In genomic region chr15:93568911-93569310, GRCm38 (mm10) we compare ENCODE assay signal across 15 mouse cellular contexts.
"Had no signal": no experiment of that assay in that cellular context is flagged by ENCODE, and none has a peak within 500 bp of the region (broad histone marks: within the 10 kb centered on the region; RNA-seq: fewer than 3 reads in every experiment).

No protein-coding gene starts in this region.

- H3K4me1 ChIP-seq: liver, embryonic 15.5 days had no signal

- H3K4me3 ChIP-seq: layer of hippocampus, adult 2 months; liver, embryonic 15.5 days; midbrain, embryonic 15.5 days; neural tube, embryonic 12.5 days; stomach, embryonic 15.5 days had no signal

- H3K27me3 ChIP-seq: liver, embryonic 15.5 days; midbrain, embryonic 15.5 days; neural tube, embryonic 12.5 days; stomach, embryonic 15.5 days had no signal

- ATAC-seq: intestine, postnatal 0 days; lung, postnatal 0 days; midbrain, embryonic 15.5 days had no signal

- H3K9me3 ChIP-seq: liver, embryonic 15.5 days; midbrain, embryonic 15.5 days; neural tube, embryonic 12.5 days; stomach, embryonic 15.5 days had no signal

- H3K4me2 ChIP-seq: liver, embryonic 11.5 days; liver, embryonic 15.5 days; midbrain, embryonic 11.5 days; midbrain, embryonic 15.5 days; neural tube, embryonic 12.5 days; stomach, embryonic 15.5 days had no signal

- H3K36me3 ChIP-seq: liver, embryonic 15.5 days; midbrain, embryonic 15.5 days; neural tube, embryonic 12.5 days; stomach, embryonic 15.5 days had no signal

- DNase-seq: lung, adult 2 months; lung, postnatal 4 days; retina, postnatal 1 day; right cerebral cortex, postnatal 4 days; spleen, adult 18-20 months; thymus, postnatal 4 days had no signal

- H3K27ac ChIP-seq: liver, embryonic 15.5 days; midbrain, embryonic 15.5 days; neural tube, embryonic 12.5 days; stomach, embryonic 15.5 days had no signal

- H3K9ac ChIP-seq: liver, embryonic 15.5 days; midbrain, embryonic 15.5 days; neural tube, embryonic 12.5 days; stomach, embryonic 15.5 days had no signal
